Mouse (Mus musculus) thymus, postnatal 10 days (tissue): ENCODE data around the gene Klf14.

ENCODE experiments used
- DNase-seq, 2 experiments: peaks; one replicate each; pipeline ENCODE4 v3.0.0; 2021; ENCODE audit warnings: low spot score in 2 of 2

Klf14 gene

DNA sequence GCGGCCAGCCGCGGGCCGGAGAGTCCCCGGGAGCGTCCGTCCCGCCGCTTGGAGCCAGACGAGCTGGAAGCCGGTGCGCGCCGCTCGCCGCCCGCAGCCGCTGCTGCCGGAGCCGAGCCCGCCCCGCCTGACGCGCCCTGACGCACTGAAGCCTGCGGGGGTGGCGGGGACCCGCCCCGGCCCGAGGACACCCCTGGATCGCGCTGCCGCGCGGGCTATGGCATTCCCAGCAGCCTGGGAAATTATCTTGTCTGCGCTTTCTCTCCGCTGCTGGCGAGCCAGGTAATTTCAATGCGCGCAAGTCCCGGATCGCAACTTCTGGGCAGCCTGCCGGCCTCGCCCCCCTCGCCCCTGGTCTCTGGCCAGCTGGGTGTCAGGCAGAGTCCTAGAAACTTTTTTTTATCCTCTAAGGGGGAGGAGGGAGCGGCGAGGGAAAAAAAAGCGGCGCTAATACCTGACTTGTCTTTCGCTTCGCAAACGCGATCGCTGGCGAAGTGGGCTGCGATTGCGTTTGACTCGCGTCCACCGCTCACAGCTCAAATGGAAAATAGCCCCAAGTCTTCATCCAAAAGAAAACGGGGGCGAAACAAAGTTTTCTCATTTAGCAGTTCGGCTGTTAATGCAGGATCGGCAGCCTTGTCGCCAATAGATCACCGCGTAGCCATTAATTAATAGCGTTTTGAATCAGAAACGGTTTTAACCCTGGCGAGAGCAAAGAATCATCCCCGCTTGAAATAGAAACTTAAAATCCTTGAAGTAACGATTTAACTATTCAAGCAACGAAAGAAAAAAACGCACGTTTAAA, at the start of gene Klf14:
Klf14 (minus strand) TSS at position 343 of the 805 bp plus-strand sequence.
- DNase-seq, result no peak

DNA sequence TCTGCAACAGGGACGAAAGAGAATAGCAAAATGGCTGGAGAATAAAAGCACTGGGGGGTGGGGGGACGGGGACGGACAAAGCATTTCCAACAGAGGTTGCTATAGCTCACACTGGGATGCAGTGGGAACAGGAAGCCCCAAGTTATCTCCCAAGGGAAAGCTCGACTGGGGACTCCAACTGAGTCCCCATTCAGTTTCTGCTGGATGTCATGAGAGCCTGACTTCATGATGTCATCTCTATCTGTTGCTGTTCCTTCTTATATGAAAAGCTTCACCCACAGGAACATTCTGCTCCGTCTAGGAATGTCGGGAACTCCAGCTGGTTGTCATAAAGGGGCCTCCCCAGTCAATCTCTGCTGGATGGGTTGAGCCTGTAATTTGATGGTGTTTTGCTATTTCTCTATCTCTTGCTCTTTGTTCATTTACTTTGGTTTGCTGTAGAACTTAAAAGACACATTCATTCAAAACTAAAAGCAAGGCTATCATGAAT, 47.3 kb upstream of the Klf14 start:
- no peak for DNase-seq

DNA sequence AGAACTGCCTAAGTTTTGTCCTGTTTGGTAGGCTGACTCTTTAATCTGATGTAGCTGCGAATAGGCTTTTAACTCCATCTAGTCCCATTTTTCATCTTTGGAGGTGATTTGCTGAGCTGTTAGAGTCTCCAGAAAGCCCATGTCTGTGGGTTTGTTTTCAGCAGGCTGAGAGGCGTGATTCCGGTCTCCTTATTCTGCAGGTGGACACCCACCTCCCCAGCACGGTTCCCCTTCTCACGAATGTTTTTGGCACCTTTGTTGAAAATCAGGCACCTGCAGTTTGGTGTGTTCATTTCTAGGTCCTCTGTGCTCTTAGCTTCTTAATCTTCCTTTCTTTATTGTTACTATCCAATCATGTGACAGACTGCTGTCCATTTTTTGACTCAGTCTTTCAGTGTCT, 27.5 kb upstream of the Klf14 start:
- no peak for DNase-seq

DNA sequence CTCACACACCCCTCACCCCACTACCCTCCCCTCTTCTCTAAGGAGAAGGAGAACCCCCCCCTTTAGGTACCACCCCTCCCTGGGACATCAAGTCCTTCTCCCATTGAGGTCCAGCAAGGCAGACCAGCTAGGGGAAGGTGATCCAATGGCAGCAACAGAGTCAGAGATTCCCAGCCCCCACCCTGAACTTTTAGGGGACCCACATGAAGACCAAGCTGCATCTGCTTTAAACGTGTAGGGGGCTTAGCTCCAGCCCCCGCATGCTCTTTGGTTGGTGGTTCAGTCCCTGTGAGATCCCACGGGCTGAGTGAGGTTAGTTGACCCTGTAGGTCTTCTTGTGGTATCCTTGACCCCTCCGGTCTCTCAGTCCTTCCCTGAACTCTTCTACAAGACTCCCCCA, 24.1 kb upstream of the Klf14 start:
- DNase-seq, result no peak

DNA sequence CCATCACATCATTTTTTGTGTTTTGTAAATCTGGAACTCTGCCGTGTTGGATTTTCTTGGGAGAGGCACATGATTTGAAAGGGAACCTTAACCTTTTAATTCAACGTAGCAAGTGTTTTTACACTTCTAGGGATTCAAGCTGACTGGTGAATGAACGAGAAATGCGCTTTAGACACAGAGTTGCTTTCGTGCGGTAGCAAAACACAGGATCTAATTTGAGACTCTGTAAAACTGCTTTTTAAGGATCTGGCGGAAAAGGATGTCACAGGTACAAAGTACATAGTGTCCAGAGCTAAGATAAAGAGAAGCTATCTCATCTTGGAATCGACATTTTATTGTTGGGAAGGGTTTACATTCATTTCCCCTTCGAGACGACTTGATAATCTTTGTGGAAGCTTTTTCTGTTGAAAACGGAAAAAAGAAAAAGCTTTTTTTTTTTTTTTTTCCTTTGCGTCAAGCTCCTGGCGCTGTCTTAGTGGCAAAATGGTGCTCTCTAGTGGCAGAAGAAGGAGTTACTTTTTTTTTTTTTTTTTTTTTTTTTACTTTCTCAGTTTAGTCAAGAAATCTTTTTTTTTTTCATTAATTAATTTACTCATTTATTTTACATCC, 23.6 kb upstream of the Klf14 start:
- no peak for DNase-seq

DNA sequence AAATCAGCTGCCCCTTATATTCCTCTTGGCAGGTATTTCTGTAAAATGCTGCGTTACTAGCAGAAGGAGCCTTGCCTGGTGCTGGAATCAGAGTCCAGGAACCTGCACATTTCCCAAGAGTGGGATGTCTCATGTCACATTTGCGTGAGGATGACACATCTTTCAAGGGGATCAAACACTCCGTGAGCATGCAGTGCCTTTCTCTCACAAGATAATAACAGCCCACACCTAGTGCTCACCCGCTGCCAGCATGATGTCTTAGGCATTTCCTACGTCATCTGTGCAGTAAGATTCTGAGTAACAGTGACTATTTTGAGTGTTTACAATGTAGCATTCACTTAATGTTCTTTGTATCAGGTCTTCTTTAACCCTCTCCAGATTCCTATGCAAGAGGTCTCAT, 22.5 kb upstream of the Klf14 start:
- no peak for DNase-seq

DNA sequence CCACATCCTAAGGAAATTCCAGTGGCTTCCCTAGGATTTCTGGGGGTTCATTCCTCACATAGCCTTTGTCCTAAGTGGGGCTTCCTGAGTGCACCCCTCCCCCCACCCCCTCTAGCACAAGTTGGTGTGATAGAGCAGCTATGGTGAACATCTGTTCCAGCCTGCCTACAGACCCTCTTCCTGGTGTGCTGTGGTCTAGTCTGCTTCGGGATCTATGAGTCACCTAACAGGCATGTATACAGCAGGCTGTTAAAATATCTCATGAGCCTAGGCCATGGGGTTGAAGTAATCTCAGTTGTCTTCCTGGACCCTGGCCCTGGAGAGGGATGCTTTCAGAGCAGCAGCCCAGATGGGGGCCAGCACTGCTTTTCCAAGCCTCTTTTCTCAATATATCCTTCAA, 19.7 kb upstream of the Klf14 start:
- no peak for DNase-seq

DNA sequence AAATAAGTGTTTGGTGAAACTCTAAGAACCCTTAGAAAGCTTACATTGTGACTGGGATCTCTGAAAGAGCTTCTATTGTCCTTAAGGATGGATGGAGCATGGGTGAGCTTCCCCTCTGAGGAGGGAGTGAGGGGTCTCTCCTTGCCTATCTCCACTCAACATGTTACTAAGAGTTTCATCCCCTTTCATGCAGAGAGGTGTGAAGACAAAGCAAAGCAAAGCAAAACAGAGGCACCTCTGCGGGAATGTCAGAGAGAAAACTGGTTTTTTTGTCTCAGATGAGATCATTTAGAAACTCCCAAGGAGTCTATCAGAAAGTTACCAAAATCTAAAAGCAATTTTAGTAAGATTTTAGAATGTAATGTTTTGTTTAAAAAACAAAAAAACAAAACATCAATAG, 13.2 kb upstream of the Klf14 start:
- no peak for DNase-seq

DNA sequence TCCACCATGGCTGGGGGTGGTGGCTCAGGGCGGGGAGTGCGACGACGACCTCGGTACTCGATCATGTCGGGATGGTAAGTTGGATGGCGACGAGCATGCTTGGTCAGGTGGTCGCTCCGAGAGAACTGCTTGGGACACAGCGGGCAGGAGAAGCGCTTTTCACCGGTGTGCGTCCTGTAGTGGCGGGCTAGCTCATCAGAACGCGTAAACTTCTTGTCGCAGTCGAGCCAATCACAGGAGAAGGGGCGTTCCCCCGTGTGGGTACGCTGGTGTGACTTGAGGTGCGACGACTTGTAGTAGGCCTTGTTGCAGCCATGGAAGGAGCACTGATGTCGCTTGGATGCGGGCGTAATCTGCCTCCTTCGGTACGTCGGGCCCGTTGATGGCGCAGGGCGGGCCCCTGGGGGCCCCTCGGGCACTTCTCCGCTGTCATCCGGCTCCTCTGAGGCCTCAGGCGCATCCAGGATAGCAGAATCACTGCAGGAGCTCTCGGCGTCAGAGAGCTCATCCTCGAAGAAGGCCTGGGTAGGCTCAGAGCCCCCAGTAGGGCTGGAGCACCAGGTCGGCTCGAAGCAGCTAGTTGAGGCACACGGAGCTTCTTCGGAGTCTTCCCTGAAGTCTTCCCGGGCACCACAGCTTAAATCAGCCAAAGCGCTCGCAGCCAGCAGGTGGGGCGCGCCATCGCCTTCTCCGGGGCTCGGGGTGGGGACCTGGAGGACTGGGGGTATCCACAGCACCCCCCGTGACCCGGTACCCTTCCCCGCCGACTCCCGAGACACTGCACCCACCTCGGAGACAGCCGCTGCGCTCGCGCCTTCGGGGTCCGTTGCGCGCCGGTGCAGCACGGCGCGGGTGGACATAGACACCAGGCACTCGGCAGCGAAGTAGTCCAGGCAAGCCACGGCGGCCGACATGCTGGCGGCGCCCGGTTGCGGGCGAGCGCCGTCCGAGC, 818 bp downstream of the Klf14 start:
- no peak for DNase-seq

DNA sequence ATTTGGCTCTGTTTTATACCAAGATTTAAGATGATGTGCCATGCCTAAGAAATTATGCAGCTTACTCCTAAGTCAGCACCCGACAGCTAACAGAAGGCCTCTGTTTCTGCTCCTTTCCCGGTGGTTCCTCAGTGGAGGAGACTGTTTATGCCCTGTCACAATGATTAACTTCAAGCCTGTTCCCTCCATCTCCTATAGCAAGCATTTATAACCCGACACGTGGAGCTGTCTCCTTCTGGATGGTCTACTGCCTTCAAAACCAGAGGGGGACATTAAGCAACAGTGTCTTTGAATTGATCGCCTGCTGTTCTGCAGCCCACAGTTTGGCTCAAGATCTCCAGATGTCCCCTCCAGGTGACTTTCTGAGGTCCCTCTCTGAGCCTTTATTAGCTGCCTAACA, 19.6 kb downstream of the Klf14 start:
- DNase-seq, result no peak

DNA sequence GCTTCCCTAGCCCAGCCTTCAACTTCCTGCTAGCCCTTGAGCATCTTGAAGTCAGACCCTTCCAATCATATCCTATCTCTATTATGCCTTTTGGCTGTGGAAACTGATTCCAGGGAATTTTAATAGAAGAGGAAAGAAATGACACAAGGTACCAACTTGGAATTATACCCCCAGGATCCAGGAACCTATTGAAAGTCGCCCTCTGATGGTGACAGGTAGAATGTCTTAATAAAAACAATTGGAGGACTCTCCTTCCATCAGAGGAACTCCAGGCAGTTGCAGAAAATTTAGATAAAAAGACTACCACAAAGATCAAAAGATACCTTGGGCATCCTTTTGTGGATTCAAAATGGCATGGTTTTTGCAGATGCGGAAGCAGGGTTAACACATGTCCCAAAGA, 36.1 kb downstream of the Klf14 start:
- no peak for DNase-seq

DNA sequence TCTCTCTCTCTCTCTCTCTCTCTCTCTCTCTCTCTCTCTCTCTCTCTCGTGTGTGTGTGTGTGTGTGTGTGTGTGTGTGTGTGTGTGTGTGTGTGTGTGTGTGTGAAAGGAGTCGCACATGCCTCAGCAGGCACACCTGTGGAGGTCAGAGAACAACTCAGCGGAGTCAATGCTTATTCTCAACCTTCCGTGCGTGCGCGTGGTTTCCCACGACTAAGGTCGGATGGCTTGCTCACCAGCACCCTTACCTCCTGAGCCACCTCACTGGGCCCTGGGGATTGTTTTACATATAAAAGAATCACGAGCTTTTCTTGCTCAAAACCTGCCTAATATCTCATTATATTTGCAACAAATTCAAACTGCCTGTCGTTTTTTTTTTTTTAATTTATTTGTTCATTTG, 37.1 kb downstream of the Klf14 start:
- no peak for DNase-seq

DNA sequence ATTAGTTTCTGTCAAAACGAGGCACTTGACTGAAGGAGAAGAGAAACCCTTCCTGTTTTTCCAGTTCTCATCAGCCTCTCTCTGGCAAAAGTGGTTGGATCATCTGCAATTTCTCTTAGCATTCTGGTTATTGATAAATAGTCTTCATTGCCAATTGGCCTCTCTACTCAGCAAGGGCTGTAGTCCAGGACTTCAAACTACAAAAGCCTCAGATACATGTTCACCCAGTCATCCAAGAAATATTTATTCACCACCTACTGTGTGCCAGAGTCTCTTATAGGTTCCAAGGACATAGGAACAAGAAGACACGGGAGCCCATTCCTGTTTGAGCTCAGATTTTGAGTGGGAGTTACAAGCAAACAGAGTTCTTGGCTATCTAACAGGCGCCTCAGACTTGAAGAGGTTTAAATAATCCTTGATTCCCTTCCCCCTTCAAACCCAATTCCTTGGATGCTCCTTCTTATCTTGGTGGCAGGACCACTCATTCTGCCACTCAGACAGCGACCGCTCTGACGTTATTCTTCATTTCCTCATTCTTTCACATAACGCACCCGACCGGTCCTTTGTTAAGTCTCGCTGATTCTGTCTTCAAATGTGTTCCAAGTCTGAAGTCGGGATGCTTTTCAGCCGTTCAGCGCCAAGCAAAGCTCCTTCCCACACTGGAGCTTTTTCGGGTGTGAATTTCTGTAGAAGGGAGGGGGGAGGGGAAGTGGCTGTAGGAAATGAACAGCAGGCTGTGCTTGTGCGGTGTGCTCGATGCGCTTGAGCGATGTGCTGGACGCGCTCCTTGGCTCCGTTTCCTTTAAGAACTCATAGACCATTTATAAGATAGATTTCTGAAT, 37.8 kb downstream of the Klf14 start:
- DNase-seq, result no peak

DNA sequence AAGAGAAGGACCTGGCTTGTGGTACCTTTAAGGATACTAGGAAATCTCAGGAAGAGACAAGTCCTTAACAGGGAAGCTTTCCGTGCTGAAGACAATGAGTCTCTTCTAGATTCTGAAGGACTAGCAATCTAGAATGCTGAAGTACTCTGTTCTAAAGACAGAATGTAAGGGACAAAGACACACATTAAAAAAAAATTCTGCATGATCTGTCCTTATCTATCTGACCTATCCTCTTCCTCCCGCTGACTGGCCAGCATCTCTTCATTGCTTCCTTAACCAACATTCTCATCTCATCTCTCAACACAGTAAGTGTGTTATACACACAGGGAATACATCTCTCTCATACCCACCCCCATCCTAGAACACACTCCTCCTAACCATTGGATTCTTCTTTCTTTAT, 43.4 kb downstream of the Klf14 start, which contains the start of gene Tsga13:
Tsga13 (minus strand) TSS at position 101 of the 400 bp plus-strand sequence.
- no peak for DNase-seq

DNA sequence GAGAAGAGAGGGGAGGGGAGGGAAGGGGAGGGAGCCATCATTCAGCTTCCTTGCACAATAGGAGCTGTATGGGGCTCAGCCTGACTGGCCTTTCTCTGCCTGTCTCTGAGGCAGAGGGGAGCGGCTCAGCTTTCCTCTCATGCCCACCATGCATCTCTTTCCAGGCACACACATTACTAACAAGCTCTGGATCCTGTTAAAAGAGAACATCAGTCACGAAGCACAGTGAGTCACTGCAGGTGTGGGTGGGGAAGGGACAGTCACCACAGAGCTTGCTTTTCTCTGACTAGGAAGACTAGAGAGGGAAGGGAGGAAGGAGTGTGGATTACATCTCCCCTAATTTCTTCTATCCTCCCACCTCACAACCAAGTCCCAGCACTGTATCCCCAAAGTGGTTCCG, 50.9 kb downstream of the Klf14 start:
- DNase-seq, result no peak
